Mouse (Mus musculus) ES-Bruce4 (cell line): ENCODE measurements around the gene Txn2.

Experiments used
- CTCF ChIP-seq: IDR thresholded peaks from one replicate; pipeline ENCODE4 v1.8.1; 2011; ENCODE audit warnings: low read depth, low read length
- EP300 ChIP-seq: IDR thresholded peaks from 2 replicates; pipeline ENCODE4 v1.6.1; 2011; ENCODE audit warnings: low read depth, low read length; ENCODE audit not compliant: insufficient read depth
- POLR2A ChIP-seq: IDR thresholded peaks from one replicate; pipeline ENCODE4 v1.8.1; 2011; ENCODE audit warnings: low read length; ENCODE audit not compliant: insufficient read depth

DNA sequence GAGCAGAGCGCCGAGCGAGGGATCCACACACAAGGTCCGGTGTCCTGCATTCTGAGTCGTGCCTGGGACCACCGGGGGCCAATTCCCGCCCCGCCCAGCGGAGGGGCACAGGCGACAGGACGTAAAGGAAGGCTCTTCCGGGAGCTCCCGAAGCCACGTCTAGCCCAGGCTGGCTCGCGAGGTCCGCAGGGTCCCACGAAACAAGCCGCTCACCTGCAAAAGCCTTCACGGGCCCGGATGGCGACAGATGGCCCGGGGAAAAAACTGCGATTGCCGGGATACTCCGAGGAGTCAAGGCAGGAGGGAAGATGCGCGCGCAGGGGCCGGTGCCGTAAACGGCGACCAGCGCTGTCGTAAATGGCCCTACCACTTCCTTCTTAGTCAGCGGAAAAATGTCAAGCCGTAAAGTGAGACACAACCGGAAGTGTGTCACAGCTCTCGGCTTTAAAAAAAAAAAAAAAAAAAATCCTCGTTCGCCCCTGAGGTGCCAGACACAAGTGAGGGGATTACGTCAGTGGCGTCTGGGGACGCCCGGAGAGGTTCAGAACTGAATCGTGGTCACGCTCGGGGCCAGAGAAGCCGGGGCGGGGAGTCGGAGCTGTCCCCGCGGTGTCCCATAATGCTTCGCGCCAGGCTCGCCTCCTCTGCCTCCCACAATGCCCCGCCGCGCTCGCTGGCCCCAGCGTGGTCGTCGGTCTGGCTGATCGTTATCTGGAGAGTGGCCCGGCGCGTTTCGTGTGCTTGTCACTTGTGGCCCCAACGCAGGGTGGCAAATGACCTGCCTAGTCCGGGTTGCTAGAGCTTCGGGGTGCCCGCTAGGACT is 41.9 kb upstream of the Txn2 start, which contains the start of gene Eif3d:
- peak; percentile 36 for TF ChIP-seq POLR2A
- no peak for TF ChIP-seq CTCF
- TF ChIP-seq EP300 = no peak
